Mouse (Mus musculus) fibroblast of lung, adult 2 months (primary cell): ENCODE data around the gene Acox3.

ENCODE experiments used
- DNase-seq: peaks from one replicate; pipeline ENCODE4 v3.0.0-alpha.2; 2011; ENCODE audit warnings: low read depth

Gene Acox3

GRCm38 (mm10) chr5:35610381-35610780 lies 27.5 kb downstream of the Acox3 start:
- no peak for DNase-seq

- no peak for DNase-seq
These were observed 28.3 kb downstream of the Acox3 start for GRCm38 (mm10) chr5:35611170-35611569.

GRCm38 (mm10) chr5:35611900-35612299 lies 29.1 kb downstream of the Acox3 start:
- DNase-seq, result no peak

GRCm38 (mm10) chr5:35612722-35613121 lies 29.9 kb downstream of the Acox3 start:
- no peak for DNase-seq

- DNase-seq, result peak; percentile 77
These were observed 34.1 kb downstream of the Acox3 start for GRCm38 (mm10) chr5:35616943-35617342.

GRCm38 (mm10) chr5:35621114-35621513 lies 38.3 kb downstream of the Acox3 start:
- DNase-seq, result no peak

- no peak for DNase-seq
These were observed 41.0 kb downstream of the Acox3 start for GRCm38 (mm10) chr5:35623831-35624230.

- DNase-seq, result peak; percentile 81
These were observed 42.0 kb downstream of the Acox3 start for GRCm38 (mm10) chr5:35624751-35625239.

GRCm38 (mm10) chr5:35626408-35626807 lies 43.6 kb downstream of the Acox3 start:
- DNase-seq, result no peak

- no peak for DNase-seq
These were observed 44.5 kb downstream of the Acox3 start for GRCm38 (mm10) chr5:35627307-35627840.

GRCm38 (mm10) chr5:35628685-35629084 lies 45.8 kb downstream of the Acox3 start:
- no peak for DNase-seq

- no peak for DNase-seq
These were observed 46.5 kb downstream of the Acox3 start for GRCm38 (mm10) chr5:35629333-35629732.

GRCm38 (mm10) chr5:35630706-35631105 lies 47.9 kb downstream of the Acox3 start:
- DNase-seq, result no peak

GRCm38 (mm10) chr5:35631224-35631623 lies 48.4 kb downstream of the Acox3 start:
- DNase-seq, result no peak

- DNase-seq, result no peak
These were observed 48.9 kb downstream of the Acox3 start for GRCm38 (mm10) chr5:35631755-35632154.

GRCm38 (mm10) chr5:35632841-35633240 lies 50.0 kb downstream of the Acox3 start:
- no peak for DNase-seq

GRCm38 (mm10) chr5:35636016-35636415 lies 53.2 kb downstream of the Acox3 start:
- no peak for DNase-seq

- no peak for DNase-seq
These were observed 59.2 kb downstream of the Acox3 start for GRCm38 (mm10) chr5:35641961-35642584.

- DNase-seq, result no peak
These were observed 60.7 kb downstream of the Acox3 start for GRCm38 (mm10) chr5:35643401-35644048.

- no peak for DNase-seq
These were observed 61.2 kb downstream of the Acox3 start for GRCm38 (mm10) chr5:35644082-35644481.

- no peak for DNase-seq
These were observed 63.2 kb downstream of the Acox3 start for GRCm38 (mm10) chr5:35645938-35646493.

- no peak for DNase-seq
These were observed 64.1 kb downstream of the Acox3 start for GRCm38 (mm10) chr5:35646927-35647326.

GRCm38 (mm10) chr5:35647562-35647961 lies 64.7 kb downstream of the Acox3 start:
- DNase-seq, result peak; percentile 83
